Mouse (Mus musculus) testis, adult 2 months (tissue): Measurements from ENCODE around the gene Dusp27. TPM values are rescaled to one million over a fixed set of nuclear protein-coding genes. Genes with fewer than 3 reads are reported as not detected.

Experiments
- H3K27ac ChIP-seq: fragments of 200-500 bp; 2 replicates; pipeline ENCODE4 v1.5.1; 2012; ENCODE audit warnings: low read depth, low read length; ENCODE audit not compliant: control insufficient read depth, insufficient read depth
- H3K27me3 ChIP-seq: fragments of 200-500 bp; 2 replicates; pipeline ENCODE4 v1.6.1; 2012; ENCODE audit warnings: mild to moderate bottlenecking, low read length, moderate library complexity; ENCODE audit not compliant: control insufficient read depth, insufficient read depth
- H3K36me3 ChIP-seq: fragments of 200-500 bp; 2 replicates; pipeline ENCODE4 v1.6.1; 2012; ENCODE audit warnings: mild to moderate bottlenecking, low read length; ENCODE audit not compliant: control insufficient read depth, insufficient read depth
- H3K4me1 ChIP-seq: fragments of 200-500 bp; 2 replicates; pipeline ENCODE4 v1.6.1; 2012; ENCODE audit warnings: low read length; ENCODE audit not compliant: control insufficient read depth, insufficient read depth
- H3K4me3 ChIP-seq: fragments of 200-500 bp; 2 replicates; pipeline ENCODE4 v1.5.1; 2012; ENCODE audit warnings: low read depth, mild to moderate bottlenecking, low read length, moderate library complexity, mixed read lengths; ENCODE audit not compliant: control insufficient read depth
- CTCF ChIP-seq: fragments of 200-500 bp; IDR thresholded peaks from 2 replicates; pipeline ENCODE4 v1.5.1; 2012; ENCODE audit warnings: low read depth, mild to moderate bottlenecking, inconsistent platforms, low read length, moderate library complexity; ENCODE audit not compliant: control insufficient read depth, insufficient read depth, insufficient replicate concordance
- POLR2A ChIP-seq: fragments of 200-500 bp; IDR thresholded peaks from 2 replicates; pipeline ENCODE4 v1.6.1; 2012; ENCODE audit warnings: low read depth, mild to moderate bottlenecking, inconsistent platforms, low read length, moderate library complexity; ENCODE audit not compliant: control insufficient read depth
- polyA plus RNA-seq: library from polyadenylated mRNA; depleted of rRNA; stranded (reverse); fragments of >200 nt; gene quantifications from 2 replicates; pipeline ENCODE4 v1.2.3, GENCODE M21; 2012

The Dusp27 gene
- polyA plus RNA-seq, 1 experiment: 0.10 TPM

- Histone ChIP-seq H3K4me1 (peaks cover 5% of the 10 kb centered on the region), H3K36me3 (no peaks in the 10 kb centered on the region), H3K4me3 (no peak overlapping the region), H3K27me3 (no peaks in the 10 kb centered on the region), H3K27ac (no peak overlapping the region)
- TF ChIP-seq POLR2A: no peak
- no peak for TF ChIP-seq CTCF
Measured at GRCm38 (mm10) chr1:166139620-166140184, 12.0 kb upstream of the Dusp27 start.

DNA sequence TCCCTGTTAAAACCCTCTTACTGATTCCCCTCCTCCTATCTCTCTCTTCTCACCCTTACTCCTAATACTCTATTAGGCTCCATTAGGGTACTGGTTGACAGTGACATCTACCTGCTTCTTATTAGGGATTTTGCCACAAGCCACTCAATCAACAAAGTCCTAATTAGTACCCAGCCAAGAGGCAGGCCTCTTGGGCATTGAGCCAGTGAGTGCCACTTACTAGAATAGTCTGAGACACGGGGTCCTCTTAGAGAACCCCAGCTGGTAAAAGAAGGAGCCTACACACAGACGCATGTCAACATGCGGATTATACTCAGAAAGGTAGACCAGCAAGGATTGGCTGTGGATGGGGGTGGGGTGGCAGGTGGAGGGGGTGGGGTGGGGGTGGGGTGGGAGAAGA, 11.4 kb upstream of the Dusp27 start:
- H3K4me3 ChIP-seq: no peak overlapping the region
- no peaks in the 10 kb centered on the region for H3K27me3 ChIP-seq
- peaks cover 5% of the 10 kb centered on the region for H3K4me1 ChIP-seq
- no peaks in the 10 kb centered on the region for H3K36me3 ChIP-seq
- TF ChIP-seq CTCF (no peak), POLR2A (no peak)
- no peak overlapping the region for H3K27ac ChIP-seq

DNA sequence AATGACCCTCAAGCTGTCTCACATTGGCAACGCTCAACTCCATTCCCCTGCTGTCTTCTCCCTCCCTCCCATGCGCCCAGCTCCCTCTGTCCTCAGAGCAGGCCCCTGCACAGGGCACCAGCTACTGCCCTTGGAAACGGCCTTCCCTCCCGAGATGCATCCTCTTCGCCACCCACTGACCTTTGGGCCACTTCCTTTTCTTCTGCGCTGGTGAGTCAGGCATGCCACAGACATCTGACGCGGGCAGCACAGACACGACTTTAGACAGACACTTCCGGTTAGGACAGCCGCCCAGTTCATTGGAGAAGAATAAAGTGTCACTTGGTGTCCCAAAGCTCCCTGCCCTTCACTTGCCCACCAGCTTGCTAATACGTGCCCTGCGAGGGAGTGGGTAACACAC, 10.4 kb upstream of the Dusp27 start:
- Histone ChIP-seq H3K36me3 (no peaks in the 10 kb centered on the region), H3K27ac (no peak overlapping the region)

GRCm38 (mm10) chr1:166137244-166137938, 9.7 kb upstream of the Dusp27 start:
- no peaks in the 10 kb centered on the region for H3K27me3 ChIP-seq
- no peak overlapping the region for H3K27ac ChIP-seq
- no peaks in the 10 kb centered on the region for H3K36me3 ChIP-seq
- H3K4me1 ChIP-seq: peaks cover 5% of the 10 kb centered on the region
- no peak overlapping the region for H3K4me3 ChIP-seq
- TF ChIP-seq CTCF: no peak
- no peak for TF ChIP-seq POLR2A

More for the DNA sequence above, 10.4 kb upstream of the Dusp27 start:
- no peak for TF ChIP-seq POLR2A
- TF ChIP-seq CTCF: no peak
- Histone ChIP-seq H3K4me1 (peaks cover 5% of the 10 kb centered on the region), H3K4me3 (peak overlapping the region; percentile 59), H3K27me3 (no peaks in the 10 kb centered on the region)

DNA sequence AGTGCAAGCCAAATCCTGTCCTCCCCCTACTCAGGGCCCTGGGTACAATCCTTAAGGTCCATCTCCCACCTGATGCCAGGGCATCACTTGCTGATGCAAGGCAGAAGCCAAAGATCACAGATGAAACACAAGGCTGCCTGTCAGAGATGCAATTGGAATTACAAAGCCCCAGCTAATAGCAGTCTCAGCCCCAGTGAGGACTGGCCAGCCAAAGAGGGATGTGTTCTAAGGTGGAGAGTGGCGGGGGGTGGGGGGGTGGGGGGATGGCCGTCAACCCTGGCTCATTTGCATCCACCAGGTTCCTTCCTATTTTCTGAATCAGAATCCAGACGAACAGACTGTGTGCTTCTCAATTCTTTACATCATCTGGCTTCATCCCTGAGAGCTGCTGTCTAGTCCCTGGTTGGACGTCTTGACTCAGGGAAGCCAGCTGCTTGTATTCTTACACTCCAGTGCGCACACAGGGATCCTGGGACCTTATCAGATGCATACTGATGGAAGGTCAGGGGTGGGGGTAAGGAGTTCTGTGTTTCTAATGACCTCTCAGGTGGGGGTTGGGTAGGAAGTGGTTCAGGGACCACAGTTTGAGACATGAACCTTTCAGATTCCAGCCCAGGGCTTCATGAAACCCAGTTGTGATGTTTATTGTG, 7.5 kb upstream of the Dusp27 start:
- H3K4me1 ChIP-seq: peaks cover 5% of the 10 kb centered on the region
- H3K27me3 ChIP-seq: no peaks in the 10 kb centered on the region
- no peak overlapping the region for H3K4me3 ChIP-seq
- no peak overlapping the region for H3K27ac ChIP-seq
- TF ChIP-seq POLR2A (no peak), CTCF (no peak)
- no peaks in the 10 kb centered on the region for H3K36me3 ChIP-seq

DNA sequence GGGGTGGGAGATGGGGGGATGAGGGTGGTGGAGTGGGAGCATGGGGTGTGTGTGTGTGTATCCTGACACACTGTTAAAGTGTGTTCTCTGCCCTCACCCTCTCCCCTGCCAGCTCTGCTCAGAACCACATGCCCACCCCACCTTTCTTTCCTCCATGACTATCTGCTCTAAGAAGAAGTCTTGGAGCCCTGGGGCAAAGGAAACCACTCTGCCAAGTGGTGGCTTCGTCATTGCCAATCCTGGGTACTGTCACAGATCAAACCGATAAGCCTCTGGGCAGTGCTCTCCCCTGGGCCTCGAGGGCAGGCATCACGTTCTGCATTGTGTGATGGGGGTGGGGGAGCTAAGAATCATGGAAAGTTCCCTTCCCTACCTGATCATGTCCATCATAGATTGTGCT, 4.6 kb upstream of the Dusp27 start:
- Histone ChIP-seq H3K27me3 (no peaks in the 10 kb centered on the region), H3K27ac (no peak overlapping the region), H3K4me3 (no peak overlapping the region), H3K4me1 (no peaks in the 10 kb centered on the region; the same call in 1 of the 2 replicates), H3K36me3 (no peaks in the 10 kb centered on the region)
- no peak for TF ChIP-seq CTCF
- no peak for TF ChIP-seq POLR2A

DNA sequence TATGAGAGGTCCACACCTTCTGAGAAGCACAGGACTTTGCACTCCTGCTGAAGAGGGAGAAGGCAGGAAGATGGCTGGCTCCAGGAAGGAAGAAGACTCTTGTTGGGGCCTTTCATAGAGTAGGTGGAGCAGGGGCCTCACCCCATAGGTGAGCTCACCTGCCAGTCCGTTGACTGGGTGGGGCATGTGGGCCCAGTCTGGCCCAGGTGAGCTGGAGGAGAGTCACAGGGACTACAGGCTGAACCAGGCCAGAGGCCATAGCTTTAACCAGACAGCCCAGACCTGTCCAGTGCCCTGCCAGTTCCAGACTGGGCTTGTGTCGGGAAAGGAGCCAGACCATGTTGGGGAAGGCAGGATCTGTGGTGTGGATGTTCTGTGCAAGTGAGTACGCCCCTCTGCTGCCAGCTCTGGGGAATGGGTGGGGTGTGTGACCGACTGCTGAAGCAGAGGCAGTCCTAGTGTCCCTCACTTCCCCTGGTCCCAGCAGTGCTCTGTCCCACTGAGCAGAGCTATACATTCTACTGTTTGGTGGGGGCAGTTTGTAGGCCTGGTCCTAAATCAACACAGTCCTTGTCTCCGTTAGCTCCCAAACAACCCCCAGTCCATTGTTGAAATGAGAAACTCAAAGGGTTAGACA, 2.6 kb upstream of the Dusp27 start, which contains the start of gene Gpa33:
Gene Gpa33 (plus strand): TSS at position 15 of the 637 bp plus-strand sequence.
- no peak for TF ChIP-seq CTCF
- TF ChIP-seq POLR2A: no peak
- H3K27me3 ChIP-seq: no peaks in the 10 kb centered on the region
- no peaks in the 10 kb centered on the region for H3K36me3 ChIP-seq
- H3K4me3 ChIP-seq: no peak within 1 kb of the TSS
- H3K4me1 ChIP-seq: peaks cover 3% of the 10 kb centered on the region; the same call in 1 of the 2 replicates
- no peak within 1 kb of the TSS for H3K27ac ChIP-seq
